In the genomic region with DNA sequence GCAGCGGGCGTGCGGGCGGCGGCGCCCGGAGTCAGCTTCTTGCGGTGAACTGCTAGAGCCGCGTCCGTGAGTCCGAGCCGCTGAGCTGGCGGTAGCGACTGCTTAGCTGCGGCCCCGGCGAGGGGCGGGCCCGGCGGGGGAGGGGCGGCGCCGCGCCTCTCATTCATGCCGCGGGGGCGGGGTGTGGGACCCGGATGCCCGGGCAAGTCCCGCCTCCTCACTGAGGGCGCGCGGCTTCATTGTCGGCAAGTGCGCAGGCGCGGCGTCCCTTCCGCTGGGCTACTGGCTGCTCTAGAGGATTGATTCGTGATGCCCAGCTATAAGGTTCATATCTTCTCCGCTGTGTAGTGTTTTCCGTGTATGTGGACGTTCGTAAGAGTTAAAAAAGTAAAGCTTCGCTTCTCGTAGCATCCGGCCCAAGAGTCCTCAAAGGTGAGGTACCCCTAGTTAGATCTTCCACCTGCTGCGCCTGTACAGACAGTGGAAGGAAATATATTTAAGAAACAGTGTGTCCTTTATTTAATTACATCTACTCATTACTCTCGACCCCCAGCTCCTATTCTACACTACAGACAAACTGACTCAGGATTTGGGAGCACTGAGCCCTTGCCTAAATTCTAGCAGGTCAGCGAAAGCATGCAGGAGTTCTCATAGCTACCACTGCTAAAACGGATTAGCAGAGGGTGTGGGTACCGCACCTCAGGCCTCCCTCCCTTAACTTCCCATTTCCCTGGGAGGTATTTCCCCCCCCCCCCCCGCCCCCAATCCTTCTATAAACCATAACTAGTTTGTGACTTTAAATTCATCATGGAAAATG, we compare ENCODE assay signal across 7 mouse cellular contexts. TPM values are rescaled to one million over a fixed set of nuclear protein-coding genes. Genes with fewer than 3 reads are reported as not detected.
DNase-seq lines count a peak whose midpoint lies in the region; ATAC-seq lines count a peak whose summit lies in the region.

A gene (minus strand): TSS at position 146 of the 817 bp plus-strand sequence.

- peak; percentile 99 to 100 for DNase-seq in adrenal gland, adult (ENCODE audit: inconsistent age in 2 of 2, low spot score in 1 of 2)
- peak; percentile 97 for DNase-seq in embryo, embryonic 10.5 days (ENCODE audit: low spot score)
- DNase-seq in gastrocnemius, postnatal 25 days: peak; percentile 97
- peak; percentile 99 for DNase-seq in left cerebral cortex, postnatal 25 days (ENCODE audit: low spot score in 2 of 2)
- DNase-seq in midbrain, embryonic 10.5 days (ENCODE audit: low spot score): peak; percentile 97
- DNase-seq in right cerebral cortex, postnatal 4 days: peak; percentile 99

- H3K4me3 ChIP-seq in intestine, embryonic 15.5 days (replicated peaks): peak within 1 kb of the TSS; percentile 98
- H3K4me3 ChIP-seq in midbrain, embryonic 10.5 days: peak within 1 kb of the TSS; percentile 75

- peak; percentile 97 for ATAC-seq in intestine, embryonic 15.5 days

- no peaks in the 10 kb centered on the region for H3K36me3 ChIP-seq in intestine, embryonic 15.5 days
- H3K36me3 ChIP-seq in midbrain, embryonic 10.5 days: no peaks in the 10 kb centered on the region

- H3K9ac ChIP-seq in intestine, embryonic 15.5 days: peak within 1 kb of the TSS; percentile 91

- H3K27ac ChIP-seq in intestine, embryonic 15.5 days: peak within 1 kb of the TSS; percentile 84
- peak within 1 kb of the TSS; percentile 94 for H3K27ac ChIP-seq in midbrain, embryonic 10.5 days (replicated peaks)

- no peaks in the 10 kb centered on the region for H3K9me3 ChIP-seq in intestine, embryonic 15.5 days
- no peaks in the 10 kb centered on the region for H3K9me3 ChIP-seq in midbrain, embryonic 10.5 days (replicated peaks)

- WGBS in intestine, embryonic 15.5 days: 1% methylated on average over 52 of the region's 54 CpGs
- under 1% methylated on average over 53 of the region's 54 CpGs for WGBS in midbrain, embryonic 10.5 days

- H3K4me2 ChIP-seq in intestine, embryonic 15.5 days (replicated peaks): peak within 1 kb of the TSS; percentile 88

- peaks cover 8% of the 10 kb centered on the region; the same call in 1 of the 2 replicates for H3K4me1 ChIP-seq in intestine, embryonic 15.5 days (replicated peaks)
- peaks cover 19% of the 10 kb centered on the region for H3K4me1 ChIP-seq in midbrain, embryonic 10.5 days

- intact Hi-C loops in left cerebral cortex, postnatal 25 days (cut with DNase I): loop anchor here (1.0 to 2.0 kb wide), 2 partner anchors 64 to 91 kb away; a partner anchor contains a TSS

- H3K27me3 ChIP-seq in intestine, embryonic 15.5 days (replicated peaks): no peaks in the 10 kb centered on the region
- no peaks in the 10 kb centered on the region for H3K27me3 ChIP-seq in midbrain, embryonic 10.5 days (ENCODE audit: low read depth, poor library complexity, severe bottlenecking)

RNA-seq across cellular contexts. Expression of the gene that starts here (rescaled TPM):
- total RNA-seq in gastrocnemius, postnatal 25 days (2021): 1 to 10 TPM in 1 of 2 experiments, under 1 TPM in 1; 0.82 to 1.6 TPM
- polyA plus RNA-seq in intestine, embryonic 15.5 days (2015; fragmentation: Nextera tagmentation; extraction: Ambion mirVana): 2.1 and 2.2 TPM in 2 replicates
- 10 to 100 TPM; 38.2 to 40.0 TPM for total RNA-seq in left cerebral cortex, postnatal 25 days (2021)
- polyA plus RNA-seq in midbrain, embryonic 10.5 days (2016; fragmentation: Nextera tagmentation; extraction: Ambion mirVana): 7.5 and 10.5 TPM in 2 replicates

Comparison
In these comparisons a context has a peak if more than half of its experiments do, and no peak if none do; other contexts are left out.
1. Peak in every context shown above with its lines: DNase-seq, ATAC-seq, H3K4me3 ChIP-seq and H3K27ac ChIP-seq.
2. RNA of the gene that starts here (total RNA-seq): 38.2 to 40.0 TPM in left cerebral cortex, postnatal 25 days; 0.82 to 1.6 TPM in gastrocnemius, postnatal 25 days; every median in the first group is over 10 times any median in the second.